Mouse (Mus musculus) embryonic facial prominence, embryonic 13.5 days (tissue): Measurements from ENCODE around the gene Cntn5. TPM values are rescaled to one million over a fixed set of nuclear protein-coding genes. Genes with fewer than 3 reads are reported as not detected.

Experiments
- ATAC-seq: fragments of 200-750 bp; cut with Nextera tagmentation; 2 replicates; pipeline ENCODE4 v1.8.0; 2017; ENCODE audit warnings: low read depth; ENCODE audit not compliant: insufficient number of reproducible peaks, insufficient read depth, low FRiP score, low TSS enrichment
- H3K27ac ChIP-seq: fragments of 300-500 bp; sonication (generic); 2 replicates; pipeline ENCODE4 v1.5.1; 2015; ENCODE audit warnings: moderate library complexity, mild to moderate bottlenecking, inconsistent platforms
- H3K27me3 ChIP-seq: fragments of 300-500 bp; sonication (generic); 2 replicates; pipeline ENCODE4 v1.6.1; 2015; ENCODE audit warnings: mild to moderate bottlenecking, inconsistent platforms
- H3K36me3 ChIP-seq: fragments of 300-500 bp; sonication (generic); 2 replicates; pipeline ENCODE4 v1.6.1; 2015; ENCODE audit warnings: mild to moderate bottlenecking, inconsistent platforms
- H3K4me1 ChIP-seq: fragments of 300-500 bp; sonication (generic); 2 replicates; pipeline ENCODE4 v1.6.1; 2015; ENCODE audit warnings: inconsistent platforms
- H3K4me2 ChIP-seq: fragments of 300-500 bp; sonication (generic); 2 replicates; pipeline ENCODE4 v1.6.1; 2015; ENCODE audit warnings: moderate library complexity, mild to moderate bottlenecking, inconsistent platforms
- H3K4me3 ChIP-seq: fragments of 300-500 bp; sonication (generic); 2 replicates; pipeline ENCODE4 v1.5.1; 2015; ENCODE audit warnings: mild to moderate bottlenecking, inconsistent platforms
- H3K9ac ChIP-seq: fragments of 300-500 bp; sonication (generic); 2 replicates; pipeline ENCODE4 v1.6.1; 2015; ENCODE audit warnings: mild to moderate bottlenecking, inconsistent platforms
- H3K9me3 ChIP-seq: fragments of 300-500 bp; sonication (generic); 2 replicates; pipeline ENCODE4 v1.6.1; 2016; ENCODE audit warnings: inconsistent platforms
- WGBS: fragments of 180-500 bp; shearing (Covaris S2); methylation state at CpG from one replicate; pipeline ENCODE4 v1.1.7; 2015; ENCODE audit warnings: mixed read lengths; 5-methylcytosine and 5-hydroxymethylcytosine counted together
- polyA plus RNA-seq: library from polyadenylated mRNA; unstranded; fragments of >200 nt; fragmentation: Nextera tagmentation; extraction: Ambion mirVana; gene quantifications from 2 replicates; pipeline ENCODE4 v1.2.1, GENCODE M21; 2015

Gene Cntn5
- polyA plus RNA-seq, 1 experiment from 2014 or later: 3.4 TPM

DNA sequence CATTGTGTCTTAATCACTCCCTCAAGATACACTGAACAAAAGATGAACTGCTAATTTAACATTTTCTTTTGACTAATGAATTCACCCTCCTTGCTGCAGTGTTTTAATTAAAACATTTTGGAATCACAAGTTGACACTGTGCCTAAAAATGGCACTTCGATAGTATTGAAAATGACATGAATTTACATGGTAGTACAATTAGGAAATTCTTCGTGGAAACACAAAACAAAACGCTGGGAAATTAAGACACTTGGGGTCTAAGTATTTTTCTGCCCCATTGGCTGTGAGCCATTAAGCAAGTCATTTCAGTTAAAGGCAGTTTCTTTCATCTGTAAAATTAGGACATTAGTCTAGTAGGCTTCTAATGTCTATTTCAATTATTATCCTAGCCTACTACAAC is 1043.9 kb downstream of the Cntn5 start:
- Histone ChIP-seq H3K9ac (no peak overlapping the region), H3K36me3 (no peaks in the 10 kb centered on the region), H3K27ac (no peak overlapping the region), H3K9me3 (no peaks in the 10 kb centered on the region), H3K4me1 (no peaks in the 10 kb centered on the region), H3K4me2 (no peak overlapping the region), H3K4me3 (no peak overlapping the region), H3K27me3 (no peaks in the 10 kb centered on the region)
- ATAC-seq: no peak
- WGBS: 77% methylated on average over 3 of the region's 3 CpGs

GRCm38 (mm10) chr9:9859323-9859722 is 1045.3 kb downstream of the Cntn5 start:
- H3K9ac ChIP-seq: no peak overlapping the region
- ATAC-seq: no peak
- no peaks in the 10 kb centered on the region for H3K9me3 ChIP-seq
- H3K36me3 ChIP-seq: no peaks in the 10 kb centered on the region
- no peaks in the 10 kb centered on the region for H3K4me1 ChIP-seq
- 62% methylated on average over 1 of the region's 1 CpGs for WGBS
- H3K4me3 ChIP-seq: no peak overlapping the region
- no peaks in the 10 kb centered on the region for H3K27me3 ChIP-seq
- H3K4me2 ChIP-seq: no peak overlapping the region
- no peak overlapping the region for H3K27ac ChIP-seq

DNA sequence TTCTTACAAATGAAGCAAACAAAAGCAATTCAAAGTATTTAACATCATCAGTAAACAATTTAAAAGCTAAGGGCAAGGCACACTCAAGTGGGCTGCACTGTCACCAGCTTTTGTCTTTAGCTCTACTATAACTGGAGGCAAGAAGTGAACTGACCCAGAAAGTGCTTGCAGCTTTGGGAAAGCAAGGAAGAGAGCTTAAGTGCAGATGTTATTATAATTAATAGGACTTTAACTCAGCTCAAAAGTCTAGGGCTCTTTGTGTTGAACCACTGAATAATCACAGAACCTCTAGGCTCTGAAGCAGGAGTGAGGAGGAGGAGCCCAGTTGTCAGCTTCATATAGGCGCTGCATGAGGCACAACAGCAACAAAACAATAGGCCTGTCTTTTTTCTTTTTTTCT is 1049.8 kb downstream of the Cntn5 start:
- Histone ChIP-seq H3K4me3 (no peak overlapping the region), H3K27ac (no peak overlapping the region), H3K9me3 (no peaks in the 10 kb centered on the region), H3K4me2 (no peak overlapping the region), H3K4me1 (no peaks in the 10 kb centered on the region), H3K27me3 (no peaks in the 10 kb centered on the region), H3K36me3 (no peaks in the 10 kb centered on the region), H3K9ac (no peak overlapping the region)
- WGBS: 65% methylated on average over 1 of the region's 1 CpGs
- no peak for ATAC-seq

DNA sequence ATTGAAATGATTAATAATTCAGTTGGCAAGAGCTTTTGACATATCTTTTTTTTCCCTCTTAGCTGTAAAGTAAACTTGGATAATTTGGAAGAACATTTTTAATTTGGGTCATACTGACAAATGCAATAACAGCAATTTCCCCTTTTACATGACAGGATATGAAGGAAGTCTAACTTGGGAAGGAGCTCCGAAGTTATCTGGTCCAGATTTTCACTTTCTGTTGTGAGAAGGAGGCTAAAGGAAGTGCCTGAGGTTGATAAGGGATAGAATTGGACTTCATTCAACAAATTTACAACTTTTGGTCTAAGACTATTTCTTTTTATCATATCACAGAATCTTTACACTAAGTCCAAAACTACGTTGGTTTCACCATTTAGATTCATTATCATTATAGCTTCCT is 1074.3 kb downstream of the Cntn5 start:
- H3K27me3 ChIP-seq: no peaks in the 10 kb centered on the region
- ATAC-seq: no peak
- no peaks in the 10 kb centered on the region for H3K9me3 ChIP-seq
- H3K9ac ChIP-seq: no peak overlapping the region
- no peaks in the 10 kb centered on the region for H3K4me1 ChIP-seq
- no peak overlapping the region for H3K4me3 ChIP-seq
- no peaks in the 10 kb centered on the region for H3K36me3 ChIP-seq
- 68% methylated on average over 2 of the region's 2 CpGs for WGBS
- H3K27ac ChIP-seq: no peak overlapping the region
- no peak overlapping the region for H3K4me2 ChIP-seq

DNA sequence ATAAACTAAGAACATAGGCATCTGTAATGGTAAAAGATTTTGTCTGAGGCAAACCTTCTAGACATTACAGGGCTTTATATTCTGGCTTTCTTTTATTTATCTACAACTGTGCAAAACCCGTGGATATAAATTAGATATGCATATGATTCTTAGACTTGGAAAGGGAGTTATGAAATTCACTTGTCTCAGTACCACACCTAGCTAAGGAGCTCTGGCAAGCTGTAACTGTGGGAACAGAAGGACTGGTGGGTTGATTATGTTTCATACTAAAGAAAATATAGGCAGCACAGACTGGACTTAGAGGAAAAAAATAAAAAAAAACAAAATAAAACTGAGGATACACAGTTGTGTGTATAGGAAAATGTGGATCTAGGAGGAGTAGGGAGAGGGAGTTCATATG is 1084.6 kb downstream of the Cntn5 start:
- Histone ChIP-seq H3K9ac (no peak overlapping the region), H3K4me2 (no peak overlapping the region), H3K27me3 (no peaks in the 10 kb centered on the region), H3K36me3 (no peaks in the 10 kb centered on the region), H3K9me3 (no peaks in the 10 kb centered on the region), H3K4me1 (no peaks in the 10 kb centered on the region), H3K4me3 (no peak overlapping the region), H3K27ac (no peak overlapping the region)
- no peak for ATAC-seq
- WGBS: 70% methylated on average over 1 of the region's 1 CpGs

- Histone ChIP-seq H3K9me3 (no peaks in the 10 kb centered on the region), H3K27me3 (no peaks in the 10 kb centered on the region), H3K9ac (no peak overlapping the region), H3K36me3 (no peaks in the 10 kb centered on the region), H3K4me3 (no peak overlapping the region), H3K27ac (no peak overlapping the region), H3K4me1 (no peaks in the 10 kb centered on the region), H3K4me2 (no peak overlapping the region)
- WGBS: 72% methylated on average over 2 of the region's 2 CpGs
- no peak for ATAC-seq
Measured at GRCm38 (mm10) chr9:9817477-9817876, 1087.1 kb downstream of the Cntn5 start.

GRCm38 (mm10) chr9:9799546-9799945 is 1105.0 kb downstream of the Cntn5 start:
- H3K4me2 ChIP-seq: no peak overlapping the region

DNA sequence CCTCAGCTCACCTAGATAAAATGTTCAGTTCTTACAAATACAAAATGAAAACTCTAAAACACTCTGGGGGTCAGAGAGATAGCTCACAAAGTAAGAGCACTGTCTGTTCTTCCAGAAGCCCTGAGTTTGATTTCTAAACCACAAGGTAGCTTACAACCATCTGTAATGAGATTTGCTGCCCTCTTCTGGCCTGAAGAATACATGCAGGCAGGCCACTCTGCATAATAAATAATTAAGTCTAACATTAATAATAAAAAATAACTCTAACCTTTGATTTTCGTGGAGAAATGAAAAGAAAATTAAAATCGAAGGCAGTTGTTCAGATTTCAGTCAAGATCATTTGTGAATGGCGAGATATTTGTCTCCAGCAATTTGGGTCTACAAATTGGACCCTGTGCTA is 1120.9 kb downstream of the Cntn5 start:
- ATAC-seq: no peak
- no peak overlapping the region for H3K27ac ChIP-seq
- H3K9ac ChIP-seq: no peak overlapping the region
- 57% methylated on average over 3 of the region's 3 CpGs for WGBS
- H3K4me3 ChIP-seq: no peak overlapping the region
- no peaks in the 10 kb centered on the region for H3K4me1 ChIP-seq
- no peaks in the 10 kb centered on the region for H3K9me3 ChIP-seq
- no peak overlapping the region for H3K4me2 ChIP-seq
- no peaks in the 10 kb centered on the region for H3K36me3 ChIP-seq
- H3K27me3 ChIP-seq: no peaks in the 10 kb centered on the region

More at GRCm38 (mm10) chr9:9799546-9799945, 1105.0 kb downstream of the Cntn5 start:
- H3K36me3 ChIP-seq: no peaks in the 10 kb centered on the region
- ATAC-seq: no peak
- no peaks in the 10 kb centered on the region for H3K9me3 ChIP-seq
- no peaks in the 10 kb centered on the region for H3K4me1 ChIP-seq
- H3K9ac ChIP-seq: no peak overlapping the region
- H3K27me3 ChIP-seq: no peaks in the 10 kb centered on the region
- 81% methylated on average over 2 of the region's 2 CpGs for WGBS
- H3K4me3 ChIP-seq: no peak overlapping the region
- no peak overlapping the region for H3K27ac ChIP-seq

DNA sequence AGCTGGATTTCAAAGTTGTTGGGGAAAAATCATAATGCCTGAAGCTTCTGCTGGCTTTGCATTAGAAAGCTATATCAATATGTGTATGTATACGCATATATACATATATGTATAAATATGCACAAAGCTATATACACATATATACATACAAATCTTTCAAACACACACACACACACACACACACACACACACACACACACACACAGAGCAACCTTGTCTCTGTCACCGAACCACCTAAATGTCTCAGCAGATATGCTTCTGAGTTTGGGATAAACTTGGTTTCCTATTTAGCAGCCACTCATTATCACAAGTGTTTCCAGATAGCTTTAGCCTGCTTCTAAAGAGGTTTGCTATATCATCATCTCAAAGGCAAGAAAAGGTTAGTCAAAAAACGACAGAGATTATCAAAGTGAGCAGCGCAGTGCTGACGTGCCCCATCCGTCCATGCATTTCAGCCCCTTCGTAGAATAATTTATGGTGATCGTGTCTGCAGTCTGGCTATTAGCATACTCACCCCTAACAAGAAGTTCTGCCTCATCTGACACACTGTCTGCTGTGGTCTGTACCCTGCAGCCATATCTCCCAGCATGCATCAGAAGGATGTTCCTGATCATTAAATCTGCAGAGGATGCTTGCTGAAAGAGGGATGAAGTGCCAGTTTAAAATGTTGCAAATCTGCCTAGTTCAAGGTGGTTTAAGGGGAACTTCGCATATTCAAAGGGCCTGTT is 1123.3 kb downstream of the Cntn5 start:
- H3K36me3 ChIP-seq: no peaks in the 10 kb centered on the region
- H3K9ac ChIP-seq: no peak overlapping the region
- no peak overlapping the region for H3K27ac ChIP-seq
- no peaks in the 10 kb centered on the region for H3K4me1 ChIP-seq
- no peak overlapping the region for H3K4me2 ChIP-seq
- H3K27me3 ChIP-seq: no peaks in the 10 kb centered on the region
- WGBS: 75% methylated on average over 9 of the region's 9 CpGs
- no peak for ATAC-seq
- no peak overlapping the region for H3K4me3 ChIP-seq
- H3K9me3 ChIP-seq: no peaks in the 10 kb centered on the region

DNA sequence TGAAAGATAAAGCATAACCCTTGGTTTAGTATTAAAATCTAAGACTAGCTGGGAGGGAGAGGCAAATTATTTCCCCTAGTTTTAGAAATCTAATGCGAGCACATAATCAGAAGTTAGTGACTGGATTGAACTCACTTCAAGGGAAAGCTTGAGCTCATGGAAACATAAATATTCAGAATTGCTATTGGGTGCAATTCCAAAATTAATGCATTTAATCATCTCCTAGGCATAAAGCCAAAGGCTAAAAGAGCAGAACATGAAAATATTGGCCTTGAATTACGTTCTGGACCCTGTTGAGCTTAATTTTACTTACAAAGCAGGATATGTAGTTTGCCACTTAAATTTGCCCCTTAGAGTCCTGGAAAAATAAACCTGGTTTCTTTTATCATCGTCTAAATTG is 1124.9 kb downstream of the Cntn5 start:
- H3K36me3 ChIP-seq: no peaks in the 10 kb centered on the region
- no peak overlapping the region for H3K4me3 ChIP-seq
- H3K27me3 ChIP-seq: no peaks in the 10 kb centered on the region
- H3K9me3 ChIP-seq: no peaks in the 10 kb centered on the region
- 60% methylated on average over 3 of the region's 3 CpGs for WGBS
- no peak overlapping the region for H3K4me2 ChIP-seq
- no peaks in the 10 kb centered on the region for H3K4me1 ChIP-seq
- no peak overlapping the region for H3K9ac ChIP-seq
- ATAC-seq: no peak
- no peak overlapping the region for H3K27ac ChIP-seq

DNA sequence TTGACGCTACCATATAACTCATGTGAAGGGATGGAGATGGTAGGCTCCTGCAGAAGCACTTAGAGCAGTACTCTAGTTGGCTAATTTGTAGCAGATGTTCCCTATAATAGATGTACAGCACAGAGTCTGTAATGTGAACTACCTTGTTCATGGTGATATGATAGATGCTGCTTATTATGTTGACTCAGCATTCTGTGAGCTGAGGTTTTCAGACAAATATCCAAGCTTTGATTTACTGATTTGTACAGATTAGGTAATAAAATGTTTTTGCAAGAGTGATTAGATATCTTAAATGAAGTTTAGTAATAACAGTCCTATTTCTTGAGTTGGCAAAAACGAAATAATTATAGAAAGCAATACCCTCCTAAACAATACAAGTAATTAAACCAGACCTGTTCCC is 1133.8 kb downstream of the Cntn5 start:
- WGBS: 68% methylated on average over 2 of the region's 2 CpGs

GRCm38 (mm10) chr9:9769659-9770058 is 1134.9 kb downstream of the Cntn5 start:
- Histone ChIP-seq H3K9ac (no peak overlapping the region), H3K4me2 (no peak overlapping the region), H3K27ac (no peak overlapping the region), H3K9me3 (no peaks in the 10 kb centered on the region), H3K4me1 (no peaks in the 10 kb centered on the region), H3K4me3 (no peak overlapping the region), H3K27me3 (no peaks in the 10 kb centered on the region), H3K36me3 (no peaks in the 10 kb centered on the region)
- ATAC-seq: no peak

More for the DNA sequence above, 1133.8 kb downstream of the Cntn5 start:
- H3K27me3 ChIP-seq: no peaks in the 10 kb centered on the region
- H3K4me1 ChIP-seq: no peaks in the 10 kb centered on the region
- H3K36me3 ChIP-seq: no peaks in the 10 kb centered on the region
- no peak overlapping the region for H3K9ac ChIP-seq
- H3K4me2 ChIP-seq: no peak overlapping the region
- no peaks in the 10 kb centered on the region for H3K9me3 ChIP-seq
- ATAC-seq: no peak
- no peak overlapping the region for H3K4me3 ChIP-seq
- no peak overlapping the region for H3K27ac ChIP-seq
